In genomic region chr1:119358096-119358495, GRCm38 (mm10) we compare ENCODE assay signal across 28 mouse cellular contexts.
"Had no signal": no experiment of that assay in that cellular context is flagged by ENCODE, and none has a peak within 500 bp of the region (broad histone marks: within the 10 kb centered on the region; RNA-seq: fewer than 3 reads in every experiment).

No protein-coding gene starts in this region.

- DNase-seq: cerebellum, adult 2 months; cerebellum, adult 8-10 months; cerebellum, adult 9-10 months; cerebellum, adult 9-11 months; cerebellum, postnatal 10 days; cerebellum, postnatal 14 days; cerebellum, postnatal 25 days; cerebellum, postnatal 36 days; embryo, embryonic 11 days; forebrain, postnatal 0 days; gastrocnemius, adult 2 months; gastrocnemius, postnatal 10 days; gastrocnemius, postnatal 14 days; gastrocnemius, postnatal 25 days; gastrocnemius, postnatal 36 days; heart, adult 18-20 months had no signal

- H3K36me3 ChIP-seq: embryonic facial prominence, embryonic 10.5 days; embryonic facial prominence, embryonic 12.5 days; embryonic facial prominence, embryonic 13.5 days; embryonic facial prominence, embryonic 15.5 days; forebrain, embryonic 10.5 days; forebrain, embryonic 12.5 days; forebrain, embryonic 15.5 days had no signal

- H3K9me3 ChIP-seq: embryonic facial prominence, embryonic 10.5 days; embryonic facial prominence, embryonic 13.5 days; embryonic facial prominence, embryonic 15.5 days; forebrain, embryonic 12.5 days; forebrain, embryonic 13.5 days; forebrain, embryonic 15.5 days had no signal

- H3K4me1 ChIP-seq: embryonic facial prominence, embryonic 10.5 days; embryonic facial prominence, embryonic 12.5 days; embryonic facial prominence, embryonic 13.5 days; embryonic facial prominence, embryonic 15.5 days; forebrain, embryonic 10.5 days; forebrain, embryonic 12.5 days; forebrain, embryonic 13.5 days; forebrain, embryonic 15.5 days had no signal

- H3K4me3 ChIP-seq: embryonic facial prominence, embryonic 10.5 days; embryonic facial prominence, embryonic 12.5 days; embryonic facial prominence, embryonic 13.5 days; embryonic facial prominence, embryonic 15.5 days; erythroblast, embryonic 14.5 days; forebrain, embryonic 10.5 days; forebrain, embryonic 12.5 days; forebrain, embryonic 13.5 days; forebrain, embryonic 15.5 days; gastrocnemius, adult 2 months; heart, adult 2 months had no signal

- H3K4me2 ChIP-seq: embryonic facial prominence, embryonic 12.5 days; embryonic facial prominence, embryonic 13.5 days; embryonic facial prominence, embryonic 15.5 days; forebrain, embryonic 12.5 days; forebrain, embryonic 13.5 days; forebrain, embryonic 15.5 days had no signal

- H3K27ac ChIP-seq: embryonic facial prominence, embryonic 10.5 days; embryonic facial prominence, embryonic 12.5 days; embryonic facial prominence, embryonic 13.5 days; embryonic facial prominence, embryonic 15.5 days; forebrain, embryonic 10.5 days; forebrain, embryonic 12.5 days; forebrain, embryonic 13.5 days; forebrain, embryonic 15.5 days; gastrocnemius, adult 2 months; heart, adult 2 months had no signal

- H3K9ac ChIP-seq: embryonic facial prominence, embryonic 12.5 days; embryonic facial prominence, embryonic 13.5 days; embryonic facial prominence, embryonic 15.5 days; forebrain, embryonic 12.5 days; forebrain, embryonic 13.5 days; forebrain, embryonic 15.5 days; forebrain, postnatal 0 days had no signal

- ATAC-seq: forebrain, embryonic 13.5 days; forebrain, embryonic 14.5 days; forebrain, embryonic 15.5 days; forebrain, embryonic 16.5 days; forebrain, postnatal 0 days had no signal

- H3K27me3 ChIP-seq: embryonic facial prominence, embryonic 12.5 days; embryonic facial prominence, embryonic 13.5 days; embryonic facial prominence, embryonic 15.5 days; forebrain, embryonic 12.5 days; forebrain, embryonic 13.5 days; forebrain, embryonic 15.5 days had no signal
